Comparison of ENCODE assay signal across 21 mouse cellular contexts in genomic region chr6:39955211-39955610, GRCm38 (mm10).
"Had no signal": no experiment of that assay in that cellular context is flagged by ENCODE, and none has a peak within 500 bp of the region (broad histone marks: within the 10 kb centered on the region; RNA-seq: fewer than 3 reads in every experiment).

No protein-coding gene starts in this region.

- H3K27ac ChIP-seq: kidney, postnatal 0 days; layer of hippocampus, adult 2 months; left cerebral cortex, adult 2 months; liver, embryonic 14.5 days; midbrain, embryonic 10.5 days; midbrain, embryonic 13.5 days; neural tube, embryonic 13.5 days had no signal

- H3K4me1 ChIP-seq: megakaryocyte, embryonic 14.5 days; midbrain, embryonic 10.5 days; neural tube, embryonic 13.5 days had no signal

- DNase-seq: kidney, adult 2 months; kidney, postnatal 25 days; layer of hippocampus, postnatal 36 days; lung, embryonic 14.5 days; lung, postnatal 14 days; retina, postnatal 1 day; right cerebral cortex, postnatal 25 days; thymus, adult 2 months; thymus, postnatal 14 days; thymus, postnatal 4 days had no signal

- H3K4me3 ChIP-seq: layer of hippocampus, adult 2 months; left cerebral cortex, adult 2 months; megakaryocyte, embryonic 14.5 days; midbrain, embryonic 10.5 days; midbrain, embryonic 13.5 days; myocyte; neural tube, embryonic 13.5 days had no signal

- H3K36me3 ChIP-seq: midbrain, embryonic 10.5 days; midbrain, embryonic 13.5 days; neural tube, embryonic 13.5 days had no signal

- H3K4me2 ChIP-seq: liver, embryonic 11.5 days; lung, embryonic 14.5 days; midbrain, embryonic 13.5 days; neural tube, embryonic 13.5 days had no signal

- H3K9ac ChIP-seq: liver, embryonic 14.5 days; lung, embryonic 14.5 days; midbrain, embryonic 13.5 days; neural tube, embryonic 13.5 days had no signal

- ATAC-seq: midbrain, embryonic 13.5 days; midbrain, embryonic 16.5 days had no signal

- H3K27me3 ChIP-seq: megakaryocyte, embryonic 14.5 days; midbrain, embryonic 13.5 days; neural tube, embryonic 13.5 days had no signal

- H3K9me3 ChIP-seq: midbrain, embryonic 10.5 days; midbrain, embryonic 13.5 days; neural tube, embryonic 13.5 days had no signal
